Mouse (Mus musculus) activated CD4-positive, CD25-positive, alpha-beta regulatory T cell (primary cell): ENCODE data around the gene Calhm5. TPM values are rescaled to one million over a fixed set of nuclear protein-coding genes. Genes with fewer than 3 reads are reported as not detected.

Experiments used
- polyA plus RNA-seq, 2 experiments: library from polyadenylated mRNA; unstranded; fragments of 100-300 nt; shearing (Covaris generic); gene quantifications; one replicate each; pipeline ENCODE4 v1.2.1; 2017

Calhm5 gene
- not detected for polyA plus RNA-seq

GRCm38 (mm10) chr10:34096418-34096883 is at the start of gene Calhm5:
Calhm5 (minus strand) TSS chr10:34096519.

GRCm38 (mm10) chr10:34127392-34128378 is 31.4 kb upstream of the Calhm5 start, which contains the start of gene Calhm6:
Calhm6 (minus strand) TSS chr10:34127984.

GRCm38 (mm10) chr10:34044210-34044609 is 52.1 kb downstream of the Calhm5 start, which contains the start of gene Calhm4:
Calhm4 (minus strand) TSS chr10:34044310.

Other genes with a start within 250 kb of the Calhm5 start
- not detected for gene Sult3a1, start 238.8 kb downstream of the Calhm5 start, polyA plus RNA-seq
- gene Rsph4a, start 191.4 kb downstream of the Calhm5 start, polyA plus RNA-seq, result not detected
- gene Zup1, start 145.2 kb downstream of the Calhm5 start, polyA plus RNA-seq, result 10 to 100 TPM; 63.0 to 71.7 TPM
- 100 to 1,000 TPM; 155 to 157 TPM for gene Rwdd1, start 76.9 kb downstream of the Calhm5 start, polyA plus RNA-seq
- gene Trappc3l, start 58.9 kb downstream of the Calhm5 start, polyA plus RNA-seq, result not detected
- gene Calhm4, start 52.2 kb downstream of the Calhm5 start, polyA plus RNA-seq, result not detected
- 10 to 100 TPM; 27.3 to 28.8 TPM for gene Calhm6, start 31.5 kb upstream of the Calhm5 start, polyA plus RNA-seq
- gene Dse, start 111.2 kb upstream of the Calhm5 start, polyA plus RNA-seq, result 1 to 10 TPM; 1.5 to 2.7 TPM
- 10 to 100 TPM; 55.1 to 72.8 TPM for gene Tspyl1, start 185.7 kb upstream of the Calhm5 start, polyA plus RNA-seq
- gene Tspyl4, start 200.9 kb upstream of the Calhm5 start, polyA plus RNA-seq, result 10 to 100 TPM; 13.4 to 17.6 TPM